Mouse (Mus musculus): ENCODE results near the gene Ebf1. TPM values are rescaled to one million over a fixed set of nuclear protein-coding genes. Genes with fewer than 3 reads are reported as not detected.

Gene Ebf1
- polyA plus RNA-seq, 1 experiment: 1.1 TPM

- Histone ChIP-seq H3K27me3 (ENCODE audit: control insufficient read depth, insufficient read depth, low read length) (no peaks in the 10 kb centered on the region), H3K4me3 (ENCODE audit: control insufficient read depth, low read depth, low read length) (no peak overlapping the region), H3K36me3 (ENCODE audit: control insufficient read depth, insufficient read depth, low read length) (no peaks in the 10 kb centered on the region), H3K27ac (ENCODE audit: control insufficient read depth, insufficient read depth, low read depth, low read length) (no peak overlapping the region), H3K4me1 (ENCODE audit: control insufficient read depth, insufficient read depth, low read length) (no peaks in the 10 kb centered on the region)
- TF ChIP-seq CTCF (IDR thresholded peaks at IDR 0.05; ENCODE audit: control insufficient read depth, insufficient read depth, insufficient replicate concordance, low read depth, low read length) (no peak), POLR2A (IDR thresholded peaks at IDR 0.05; ENCODE audit: control insufficient read depth, low read depth, low read length) (no peak)
Measured at GRCm38 (mm10) chr11:45055744-45056610, 438.9 kb downstream of the Ebf1 start.

Other genes with a start within 250 kb of the Ebf1 start
- gene Il12b, start 217.3 kb upstream of the Ebf1 start, polyA plus RNA-seq (2012; rRNA removed): not detected in 2 replicates
- gene Ublcp1, start 146.8 kb upstream of the Ebf1 start, polyA plus RNA-seq (2012; rRNA removed): 8.4 and 14.7 TPM in 2 replicates
- gene Rnf145, start 98.4 kb upstream of the Ebf1 start, polyA plus RNA-seq (2012; rRNA removed): 12.6 and 14.9 TPM in 2 replicates